Mouse (Mus musculus): ENCODE data around the gene Snd1.

Snd1 gene

GRCm38 (mm10) chr6:28982817-28983216 is 507.9 kb downstream of the Snd1 start:
- DNase-seq: no peak
